Mouse (Mus musculus): Measurements from ENCODE around the gene Atf6. TPM values are rescaled to one million over a fixed set of nuclear protein-coding genes. Genes with fewer than 3 reads are reported as not detected.

Gene Atf6
- polyA plus RNA-seq (2012; rRNA removed) = 2.5 and 3.6 TPM in 2 replicates

GRCm38 (mm10) chr1:170867691-170868105 lies at the start of gene Atf6:
Gene Atf6, minus strand, starts transcription at chr1:170867771.

GRCm38 (mm10) chr1:170912891-170913615 lies 45.5 kb upstream of the Atf6 start, which contains the start of gene Fcrlb:
Gene Fcrlb, minus strand, starts transcription at chr1:170912941.

GRCm38 (mm10) chr1:170884978-170885561 lies 17.5 kb upstream of the Atf6 start, which contains the start of the genes Gm26620 and Dusp12:
Gene Gm26620, plus strand, starts transcription at chr1:170885065.
Gene Dusp12, minus strand, starts transcription at chr1:170885540.

Other genes with a start within 250 kb of the Atf6 start
- gene Olfml2b, start 223.2 kb downstream of the Atf6 start, polyA plus RNA-seq (2012; rRNA removed) = 10.7 and 13.9 TPM in 2 replicates
- 0.65 and 1.0 TPM in 2 replicates for gene Gm26620, start 17.3 kb upstream of the Atf6 start, polyA plus RNA-seq (2012; rRNA removed)
- 3.1 and 4.5 TPM in 2 replicates for gene Dusp12, start 17.8 kb upstream of the Atf6 start, polyA plus RNA-seq (2012; rRNA removed)
- 0.05 and 0.80 TPM in 2 replicates for gene Fcrlb, start 45.2 kb upstream of the Atf6 start, polyA plus RNA-seq (2012; rRNA removed)
- 0.49 TPM in 1 of 2 replicates, not detected in the other for gene Fcrla, start 59.8 kb upstream of the Atf6 start, polyA plus RNA-seq (2012; rRNA removed)
- 2.5 and 3.3 TPM in 2 replicates for gene Fcgr2b, start 108.8 kb upstream of the Atf6 start, polyA plus RNA-seq (2012; rRNA removed)
- gene Fcgr4, start 151.1 kb upstream of the Atf6 start, polyA plus RNA-seq (2012; rRNA removed) = 0.30 and 0.38 TPM in 2 replicates
- 3.2 and 4.2 TPM in 2 replicates for gene Fcgr3, start 197.2 kb upstream of the Atf6 start, polyA plus RNA-seq (2012; rRNA removed)
- gene Cfap126, start 246.1 kb upstream of the Atf6 start, polyA plus RNA-seq (2012; rRNA removed) = 1.2 and 1.4 TPM in 2 replicates

All from stomach, adult 2 months (tissue).